Mouse (Mus musculus): Measurements from ENCODE around the gene Ndufs1.

DNA sequence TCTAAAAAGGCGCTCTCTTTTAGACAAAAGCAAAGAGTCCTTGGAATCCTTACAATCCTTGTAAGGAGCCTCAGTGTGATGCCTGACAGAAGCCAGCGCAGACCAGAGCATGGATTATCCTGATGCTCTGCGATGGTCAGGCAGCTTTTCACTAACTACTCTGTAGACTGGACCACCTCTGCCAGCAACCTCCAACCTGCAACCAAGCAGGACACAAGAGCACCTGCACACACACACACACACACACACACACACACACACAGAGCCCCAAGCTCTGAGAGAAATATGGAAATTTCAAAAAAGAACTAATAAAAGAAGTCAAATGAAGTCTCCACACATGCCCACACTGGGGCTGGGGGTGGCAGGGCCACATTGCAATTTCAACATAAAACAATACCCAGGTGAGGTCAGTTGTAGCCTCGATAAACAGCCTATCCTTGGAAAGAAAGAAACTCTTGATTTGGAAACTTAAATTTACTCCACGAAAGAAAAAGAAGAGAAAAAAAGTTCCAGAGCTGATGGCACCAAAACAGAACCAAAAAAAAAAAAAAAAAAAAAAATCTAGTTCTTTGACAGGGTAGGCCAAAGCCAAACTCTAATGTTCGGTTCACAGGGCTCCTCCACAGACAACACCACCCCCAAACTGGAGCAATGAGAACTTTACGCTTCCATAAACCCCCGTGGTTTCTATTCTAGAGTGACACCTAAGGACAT lies 64.3 kb downstream of the Ndufs1 start:
- TF ChIP-seq CTCF (IDR thresholded peaks at IDR 0.05; ENCODE audit: low read depth, low read length) (no peak), TAL1 (conservative IDR thresholded peaks at IDR 0.05; ENCODE audit: low read depth, low read length) (no peak), GATA1 (IDR thresholded peaks at IDR 0.05; ENCODE audit: borderline replicate concordance, low read length) (no peak), POLR2AphosphoS5 (IDR thresholded peaks at IDR 0.05; ENCODE audit: insufficient replicate concordance, low read depth, low read length) (no peak)
